Mouse (Mus musculus): ENCODE measurements around the gene 2010005H15Rik. TPM values are rescaled to one million over a fixed set of nuclear protein-coding genes. Genes with fewer than 3 reads are reported as not detected.

Gene 2010005H15Rik
- polyA plus RNA-seq, 1 experiment from 2014 or later, result not detected

- Histone ChIP-seq H3K9me3 (ENCODE audit: low read depth, low read length) (no peaks in the 10 kb centered on the region), H3K4me1 (ENCODE audit: insufficient read depth) (no peaks in the 10 kb centered on the region), H3K27me3 (ENCODE audit: insufficient read depth, low read length) (no peaks in the 10 kb centered on the region), H3K9ac (no peak overlapping the region), H3K27ac (ENCODE audit: low read depth) (no peak overlapping the region), H3K4me3 (ENCODE audit: low read depth, low read length) (no peak overlapping the region), H3K4me2 (no peak overlapping the region), H3K36me3 (ENCODE audit: insufficient read depth) (no peaks in the 10 kb centered on the region)
- DNase-seq (no peak), ATAC-seq (ENCODE audit: insufficient read depth) (no peak)
- WGBS, result 82% methylated on average over 4 of the region's 4 CpGs
- TF ChIP-seq CTCF (IDR thresholded peaks at IDR 0.05; ENCODE audit: low read depth), result no peak
These were observed 67.9 kb downstream of the 2010005H15Rik start for GRCm38 (mm10) chr16:36289140-36289539.

Other genes starting within 250 kb of the 2010005H15Rik start
- gene Kpna1, start 242.7 kb upstream of the 2010005H15Rik start, polyA plus RNA-seq (2014; fragmentation: Nextera tagmentation; extraction: Ambion mirVana), result 39.1 and 40.4 TPM in 2 replicates
- gene Wdr5b, start 180.3 kb upstream of the 2010005H15Rik start, polyA plus RNA-seq (2014; fragmentation: Nextera tagmentation; extraction: Ambion mirVana), result 9.9 and 11.0 TPM in 2 replicates
- 338 and 352 TPM in 2 replicates for gene Fam162a, start 149.9 kb upstream of the 2010005H15Rik start, polyA plus RNA-seq (2014; fragmentation: Nextera tagmentation; extraction: Ambion mirVana)
- 78.6 and 80.6 TPM in 2 replicates for gene Ccdc58, start 149.8 kb upstream of the 2010005H15Rik start, polyA plus RNA-seq (2014; fragmentation: Nextera tagmentation; extraction: Ambion mirVana)
- not detected in 2 replicates for gene Csta1, start 90.2 kb upstream of the 2010005H15Rik start, polyA plus RNA-seq (2014; fragmentation: Nextera tagmentation; extraction: Ambion mirVana)
- gene Stfa2l1, start 64.7 kb upstream of the 2010005H15Rik start, polyA plus RNA-seq (2014; fragmentation: Nextera tagmentation; extraction: Ambion mirVana), result not detected in 2 replicates
- 0.70 and 2.7 TPM in 2 replicates for gene Gm5483, start 37.3 kb upstream of the 2010005H15Rik start, polyA plus RNA-seq (2014; fragmentation: Nextera tagmentation; extraction: Ambion mirVana)
- gene Gm5416, start 11.1 kb upstream of the 2010005H15Rik start, polyA plus RNA-seq (2014; fragmentation: Nextera tagmentation; extraction: Ambion mirVana), result not detected in 2 replicates
- 0.86 and 5.4 TPM in 2 replicates for gene Stfa1, start 55.5 kb downstream of the 2010005H15Rik start, polyA plus RNA-seq (2014; fragmentation: Nextera tagmentation; extraction: Ambion mirVana)
- gene BC117090, start 112.9 kb downstream of the 2010005H15Rik start, polyA plus RNA-seq (2014; fragmentation: Nextera tagmentation; extraction: Ambion mirVana), result not detected in 2 replicates
- gene BC100530, start 146.3 kb downstream of the 2010005H15Rik start, polyA plus RNA-seq (2014; fragmentation: Nextera tagmentation; extraction: Ambion mirVana), result 4.2 TPM in 1 of 2 replicates, not detected in the other
- gene Stfa2, start 187.0 kb downstream of the 2010005H15Rik start, polyA plus RNA-seq (2014; fragmentation: Nextera tagmentation; extraction: Ambion mirVana), result not detected in 2 replicates
- gene Stfa3, start 233.9 kb downstream of the 2010005H15Rik start, polyA plus RNA-seq (2014; fragmentation: Nextera tagmentation; extraction: Ambion mirVana), result 1.5 TPM in 1 of 2 replicates, not detected in the other

All from lung, embryonic 14.5 days (tissue).